Mouse (Mus musculus): ENCODE data around the gene Ank3. TPM values are rescaled to one million over a fixed set of nuclear protein-coding genes. Genes with fewer than 3 reads are reported as not detected.

The Ank3 gene
- total and polyA plus RNA-seq, 3 experiments, result 3.2 to 6.7 TPM; not detected in 1

GRCm38 (mm10) chr10:69899788-69900187 lies 501.2 kb downstream of the Ank3 start:
- Histone ChIP-seq H3K27ac (ENCODE audit: control insufficient read depth, low read depth, low read length) (no peak overlapping the region), H3K9me3 (replicated peaks; ENCODE audit: insufficient read depth, low read length) (no peaks in the 10 kb centered on the region), H3K27me3 (ENCODE audit: control insufficient read depth in 1 of 2, insufficient read depth in 2 of 2, low read length in 2 of 2) (peaks cover 0 to 6% of the 10 kb centered on the region in 2 experiments; a peak in 3 of 4 replicates), H3K36me3 (ENCODE audit: control insufficient read depth in 1 of 2, insufficient read depth in 2 of 2, low read length in 2 of 2) (peaks cover 0 to 3% of the 10 kb centered on the region in 2 experiments; a peak in 1 of 4 replicates), H3K9ac (ENCODE audit: control insufficient read depth, low read depth, low read length, poor library complexity, severe bottlenecking) (no peak overlapping the region), H3K79me2 (ENCODE audit: control insufficient read depth, insufficient read depth, low read length, poor library complexity) (no peaks in the 10 kb centered on the region), H3K4me1 (ENCODE audit: control insufficient read depth in 1 of 2, insufficient read depth in 2 of 2, low read length in 2 of 2) (peaks cover 0 to 6% of the 10 kb centered on the region in 2 experiments; a peak in 2 of 4 replicates), H3K4me3 (ENCODE audit: control insufficient read depth in 1 of 2, insufficient read depth in 1 of 2, low read depth in 2 of 2, low read length in 2 of 2) (no peak overlapping the region)
- no peak for DNase-seq (ENCODE audit: low read depth, low spot score)
- TF ChIP-seq ZKSCAN1 (IDR thresholded peaks at IDR 0.05; ENCODE audit: low read depth, low read length) (no peak), HCFC1 (IDR thresholded peaks at IDR 0.05; ENCODE audit: low read depth, low read length) (no peak), NRF1 (IDR thresholded peaks at IDR 0.05; ENCODE audit: insufficient read depth, low read depth, low read length, poor library complexity, severe bottlenecking) (no peak), USF2 (IDR thresholded peaks at IDR 0.05; ENCODE audit: borderline replicate concordance in 1 of 2, insufficient read depth in 1 of 2, low read depth in 1 of 2, low read length in 2 of 2) (no peak), JUND (IDR thresholded peaks at IDR 0.05; ENCODE audit: low read depth, low read length) (no peak)

GRCm38 (mm10) chr10:69902024-69902423 lies 503.5 kb downstream of the Ank3 start:
- no peaks in the 10 kb centered on the region for H3K9me3 ChIP-seq (replicated peaks; ENCODE audit: insufficient read depth, low read length)
- DNase-seq (ENCODE audit: low read depth, low spot score), result no peak
- H3K79me2 ChIP-seq (ENCODE audit: control insufficient read depth, insufficient read depth, low read length, poor library complexity), result no peaks in the 10 kb centered on the region
- TF ChIP-seq MYC (IDR thresholded peaks at IDR 0.05; ENCODE audit: low read depth, low read length) (no peak), KAT2A (conservative IDR thresholded peaks at IDR 0.05; ENCODE audit: low read depth, low read length) (no peak), CHD2 (IDR thresholded peaks at IDR 0.05; ENCODE audit: low read length) (no peak), ELF1 (IDR thresholded peaks at IDR 0.05; ENCODE audit: low read depth, low read length) (no peak), SMC3 (IDR thresholded peaks at IDR 0.05; ENCODE audit: low read depth, low read length) (no peak), POLR2AphosphoS5 (IDR thresholded peaks at IDR 0.05; ENCODE audit: borderline replicate concordance, low read depth, low read length) (no peak), CTCF (IDR thresholded peaks at IDR 0.05 in 2 of 3, conservative IDR thresholded peaks at IDR 0.05 in 1 of 3; ENCODE audit: control insufficient read depth in 1 of 3, insufficient read depth in 1 of 3, low read depth in 2 of 3, low read length in 3 of 3, poor library complexity in 1 of 3, severe bottlenecking in 1 of 3) (no peak), TBP (IDR thresholded peaks at IDR 0.05; ENCODE audit: low read depth, low read length) (no peak), GABPA (IDR thresholded peaks at IDR 0.05; ENCODE audit: low read depth, low read length) (no peak), ZNF384 (IDR thresholded peaks at IDR 0.05; ENCODE audit: low read depth, low read length) (no peak), POLR2A (IDR thresholded peaks at IDR 0.05; ENCODE audit: control insufficient read depth in 1 of 2, insufficient read depth in 1 of 2, low read depth in 1 of 2, low read length in 2 of 2, poor library complexity in 1 of 2) (no peak), TAL1 (IDR thresholded peaks at IDR 0.05; ENCODE audit: low read length) (no peak), USF1 (IDR thresholded peaks at IDR 0.05; ENCODE audit: low read depth, low read length) (no peak), HCFC1 (IDR thresholded peaks at IDR 0.05; ENCODE audit: low read depth, low read length) (no peak), USF2 (IDR thresholded peaks at IDR 0.05; ENCODE audit: borderline replicate concordance in 1 of 2, insufficient read depth in 1 of 2, low read depth in 1 of 2, low read length in 2 of 2) (no peak), CHD1 (IDR thresholded peaks at IDR 0.05; ENCODE audit: low read depth, low read length) (no peak), MAX (IDR thresholded peaks at IDR 0.05; ENCODE audit: low read length) (no peak), SIN3A (IDR thresholded peaks at IDR 0.05; ENCODE audit: low read length) (no peak)
- H3K36me3 ChIP-seq (ENCODE audit: control insufficient read depth in 1 of 2, insufficient read depth in 2 of 2, low read length in 2 of 2), result peaks cover 0 to 3% of the 10 kb centered on the region in 2 experiments; a peak in 2 of 4 replicates
- H3K27me3 ChIP-seq (ENCODE audit: control insufficient read depth in 1 of 2, insufficient read depth in 2 of 2, low read length in 2 of 2), result peaks cover 0 to 5% of the 10 kb centered on the region in 2 experiments; a peak in 3 of 4 replicates
- no peak overlapping the region for H3K9ac ChIP-seq (ENCODE audit: control insufficient read depth, low read depth, low read length, poor library complexity, severe bottlenecking)
- H3K4me3 ChIP-seq (ENCODE audit: control insufficient read depth in 1 of 2, insufficient read depth in 1 of 2, low read depth in 2 of 2, low read length in 2 of 2), result no peak overlapping the region
- H3K27ac ChIP-seq (ENCODE audit: control insufficient read depth, low read depth, low read length), result no peak overlapping the region
- H3K4me1 ChIP-seq (ENCODE audit: control insufficient read depth in 1 of 2, insufficient read depth in 2 of 2, low read length in 2 of 2), result peaks cover 1 to 8% of the 10 kb centered on the region in 2 experiments

Data from MEL (cell line).